Mouse (Mus musculus) thymus, adult 2 months (tissue): ENCODE data around the gene Fam118a. TPM values are rescaled to one million over a fixed set of nuclear protein-coding genes. Genes with fewer than 3 reads are reported as not detected.
A peak's percentile ranks its signal among the peaks of the same experiment; 100 is the strongest.

Experiments used
- DNase-seq: peaks from one replicate; pipeline ENCODE4 v3.0.0; 2021
- H3K27ac ChIP-seq: fragments of 200-500 bp; 2 replicates; pipeline ENCODE4 v1.5.1; 2012; ENCODE audit warnings: low read length, control low read depth; ENCODE audit not compliant: control insufficient read depth, insufficient read depth
- H3K27me3 ChIP-seq: fragments of 200-500 bp; 2 replicates; pipeline ENCODE4 v1.6.1; 2012; ENCODE audit warnings: mild to moderate bottlenecking, low read length, moderate library complexity, mixed read lengths; ENCODE audit not compliant: control insufficient read depth, insufficient read depth
- H3K36me3 ChIP-seq: fragments of 200-500 bp; 2 replicates; pipeline ENCODE4 v1.6.1; 2012; ENCODE audit warnings: mild to moderate bottlenecking, low read length, moderate library complexity; ENCODE audit not compliant: control insufficient read depth, insufficient read depth
- H3K4me1 ChIP-seq: fragments of 200-500 bp; replicated peaks from 2 replicates; pipeline ENCODE4 v1.6.1; 2012; ENCODE audit warnings: low read length; ENCODE audit not compliant: control insufficient read depth, insufficient read depth
- H3K4me3 ChIP-seq: fragments of 200-500 bp; 2 replicates; pipeline ENCODE4 v1.5.1; 2012; ENCODE audit warnings: mild to moderate bottlenecking, low read length, control low read depth, moderate library complexity; ENCODE audit not compliant: control insufficient read depth, insufficient read depth
- CTCF ChIP-seq: fragments of 200-500 bp; IDR thresholded peaks from 2 replicates; pipeline ENCODE4 v1.5.1; 2012; ENCODE audit warnings: mild to moderate bottlenecking, control low read depth, low read length, moderate library complexity, borderline replicate concordance; ENCODE audit not compliant: control insufficient read depth, poor library complexity, insufficient read depth; ENCODE audit errors: extremely low read depth
- POLR2A ChIP-seq: fragments of 200-500 bp; IDR thresholded peaks from 2 replicates; pipeline ENCODE4 v1.6.1; 2012; ENCODE audit warnings: mild to moderate bottlenecking, low read length, control low read depth, moderate library complexity; ENCODE audit not compliant: control insufficient read depth, poor library complexity, insufficient read depth; ENCODE audit errors: extremely low read depth
- WGBS: fragments of 180-500 bp; shearing (Covaris S2); methylation state at CpG from one replicate; pipeline ENCODE4 v1.1.7; 2018; 5-methylcytosine and 5-hydroxymethylcytosine counted together
- polyA plus RNA-seq: library from polyadenylated mRNA; depleted of rRNA; stranded (reverse); fragments of >200 nt; gene quantifications from 2 replicates; pipeline ENCODE4 v1.2.3, GENCODE M21; 2012

The Fam118a gene
- polyA plus RNA-seq, 1 experiment: 6.8 TPM

DNA sequence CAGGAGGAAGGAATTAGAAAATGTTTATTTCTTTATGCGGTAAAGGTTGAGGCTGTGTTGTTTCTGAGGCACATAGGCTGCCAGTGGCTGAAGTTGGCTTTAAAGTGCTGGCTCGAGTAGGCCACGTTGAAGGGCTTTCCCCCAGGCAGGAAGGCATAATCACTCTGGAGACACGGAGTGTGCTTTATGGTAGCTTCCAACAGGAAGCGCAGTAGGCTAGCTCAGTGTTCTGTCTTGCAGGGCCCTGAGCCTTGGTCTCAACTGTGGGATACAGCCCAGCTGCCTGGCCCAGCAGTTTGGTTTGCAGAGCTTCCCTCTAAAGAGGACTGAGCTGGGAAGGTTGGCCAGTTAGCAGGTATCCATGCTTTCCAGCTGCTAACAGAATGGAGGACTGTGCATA lies 14.4 kb downstream of the Fam118a start:
- TF ChIP-seq CTCF (no peak), POLR2A (no peak)
- WGBS: 85% methylated on average over 5 of the region's 5 CpGs
- H3K27ac ChIP-seq: peak overlapping the region; percentile 89
- peaks cover 24% of the 10 kb centered on the region for H3K4me1 ChIP-seq
- no peak overlapping the region for H3K4me3 ChIP-seq
- H3K27me3 ChIP-seq: no peaks in the 10 kb centered on the region
- DNase-seq: no peak
- no peaks in the 10 kb centered on the region for H3K36me3 ChIP-seq

DNA sequence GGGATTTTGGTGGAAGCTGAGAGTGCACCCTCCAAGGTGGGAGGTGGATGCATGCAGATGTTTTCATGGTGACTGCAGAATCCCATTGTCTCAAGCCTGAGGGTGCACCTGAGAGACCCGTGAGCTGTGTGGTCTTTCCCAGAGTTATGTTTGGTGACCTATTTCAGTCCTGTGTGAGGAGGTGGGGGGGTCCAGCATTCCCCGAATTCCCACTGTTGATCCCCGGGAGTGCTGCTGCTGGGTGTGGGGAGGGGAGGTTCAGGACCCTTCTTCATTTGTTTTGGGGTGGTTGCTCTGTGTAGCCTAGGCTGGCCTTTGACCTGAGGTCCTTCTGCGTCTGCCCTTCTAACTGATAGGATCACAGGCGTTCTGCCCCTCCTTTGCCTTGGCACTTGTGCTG lies 15.0 kb downstream of the Fam118a start:
- Histone ChIP-seq H3K27ac (no peak overlapping the region), H3K27me3 (no peaks in the 10 kb centered on the region), H3K36me3 (no peaks in the 10 kb centered on the region), H3K4me1 (peaks cover 24% of the 10 kb centered on the region), H3K4me3 (no peak overlapping the region)
- DNase-seq: no peak
- TF ChIP-seq POLR2A: no peak
- no peak for TF ChIP-seq CTCF
- WGBS: 97% methylated on average over 5 of the region's 5 CpGs

DNA sequence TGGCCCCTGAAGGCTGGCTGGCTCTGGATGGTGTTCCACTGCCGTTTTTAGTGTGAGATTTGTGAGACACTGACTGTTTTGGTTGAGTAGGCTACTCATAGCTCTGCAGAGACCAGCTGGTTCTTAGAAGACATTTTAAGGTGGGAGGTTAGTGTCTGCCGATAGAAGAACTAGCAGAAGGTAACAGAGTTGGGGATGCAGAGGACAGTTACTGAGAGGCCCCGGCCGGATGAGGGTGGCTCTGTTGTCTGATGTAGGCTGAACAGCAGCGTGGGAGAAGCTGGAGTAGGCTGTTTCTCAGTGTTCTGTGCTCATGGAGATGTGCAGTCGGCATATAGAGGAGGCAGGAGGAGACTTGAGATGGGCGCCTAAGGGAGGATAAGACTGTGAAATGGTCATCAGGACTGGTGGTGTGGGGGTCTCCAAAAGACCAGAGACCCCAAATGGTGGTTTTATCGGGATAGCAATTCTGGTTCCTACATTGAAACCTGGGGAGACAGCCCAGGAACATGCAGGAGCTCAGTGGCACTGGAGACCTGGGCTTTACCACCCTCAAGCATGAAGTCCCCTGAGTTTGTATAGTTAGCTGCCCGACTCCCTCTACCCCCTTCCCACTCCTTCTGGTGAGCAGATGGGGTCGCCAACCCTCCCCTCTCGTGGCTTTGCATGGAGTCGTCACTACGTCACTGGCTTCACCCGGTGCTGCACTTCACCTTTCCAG lies 17.6 kb downstream of the Fam118a start:
- peaks cover 23% of the 10 kb centered on the region for H3K4me1 ChIP-seq
- no peak for TF ChIP-seq CTCF
- TF ChIP-seq POLR2A: no peak
- no peak overlapping the region for H3K4me3 ChIP-seq
- H3K27me3 ChIP-seq: no peaks in the 10 kb centered on the region
- 98% methylated on average over 14 of the region's 14 CpGs for WGBS
- no peaks in the 10 kb centered on the region for H3K36me3 ChIP-seq
- DNase-seq: no peak
- H3K27ac ChIP-seq: no peak overlapping the region

DNA sequence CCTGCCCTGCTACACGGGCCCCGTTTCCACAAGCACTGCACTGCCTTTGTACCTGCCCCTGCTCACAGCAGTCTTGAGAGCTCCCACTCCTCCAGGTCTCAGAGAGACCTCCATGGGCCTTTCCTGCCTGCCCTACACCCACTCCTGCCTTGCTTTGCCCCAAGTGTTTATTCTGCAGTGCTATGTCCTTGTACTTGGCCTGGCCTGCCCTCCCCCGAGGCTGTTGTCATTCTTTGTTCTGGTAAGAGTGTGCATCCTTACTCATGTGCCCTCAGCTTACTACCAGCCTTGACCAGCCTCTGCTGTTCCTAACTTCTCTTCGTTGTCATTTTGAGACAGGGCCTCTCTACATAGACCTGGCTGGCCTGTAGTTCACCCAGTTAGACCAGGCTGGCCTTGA lies 19.1 kb downstream of the Fam118a start:
- H3K4me3 ChIP-seq: no peak overlapping the region
- no peak overlapping the region for H3K27ac ChIP-seq
- DNase-seq: no peak
- H3K4me1 ChIP-seq: peaks cover 11% of the 10 kb centered on the region
- whole genome bisulfite sequencing: 92% methylated on average over 4 of the region's 4 CpGs
- H3K27me3 ChIP-seq: no peaks in the 10 kb centered on the region
- H3K36me3 ChIP-seq: peaks cover 6% of the 10 kb centered on the region; the same call in 1 of the 2 replicates
- TF ChIP-seq POLR2A: no peak
- no peak for TF ChIP-seq CTCF

DNA sequence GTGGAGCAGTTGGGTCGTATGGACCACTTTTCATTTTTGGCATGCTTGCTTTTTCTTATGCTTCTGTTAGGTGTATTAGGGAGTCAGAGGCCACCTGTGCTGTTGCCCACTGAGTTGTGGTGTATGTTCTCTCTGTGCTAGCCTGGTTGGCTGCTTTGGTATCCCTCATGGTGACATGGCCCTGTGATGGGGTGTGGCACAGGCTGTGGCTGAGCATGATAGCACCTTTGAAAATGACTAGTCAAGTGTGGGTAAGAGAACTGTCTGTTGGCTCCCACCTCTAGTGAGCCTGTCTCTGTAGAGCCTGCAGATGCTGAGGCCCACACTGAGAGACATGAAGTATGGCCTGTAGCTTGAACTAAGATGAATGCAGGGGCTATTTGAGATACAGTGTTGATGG lies 21.0 kb downstream of the Fam118a start:
- Histone ChIP-seq H3K4me1 (no peaks in the 10 kb centered on the region; the same call in 1 of the 2 replicates), H3K27me3 (no peaks in the 10 kb centered on the region), H3K36me3 (peaks cover 6% of the 10 kb centered on the region; the same call in 1 of the 2 replicates), H3K4me3 (no peak overlapping the region), H3K27ac (no peak overlapping the region)
- 100% methylated on average over 1 of the region's 1 CpGs for WGBS
- no peak for TF ChIP-seq CTCF
- no peak for TF ChIP-seq POLR2A
- DNase-seq: no peak

DNA sequence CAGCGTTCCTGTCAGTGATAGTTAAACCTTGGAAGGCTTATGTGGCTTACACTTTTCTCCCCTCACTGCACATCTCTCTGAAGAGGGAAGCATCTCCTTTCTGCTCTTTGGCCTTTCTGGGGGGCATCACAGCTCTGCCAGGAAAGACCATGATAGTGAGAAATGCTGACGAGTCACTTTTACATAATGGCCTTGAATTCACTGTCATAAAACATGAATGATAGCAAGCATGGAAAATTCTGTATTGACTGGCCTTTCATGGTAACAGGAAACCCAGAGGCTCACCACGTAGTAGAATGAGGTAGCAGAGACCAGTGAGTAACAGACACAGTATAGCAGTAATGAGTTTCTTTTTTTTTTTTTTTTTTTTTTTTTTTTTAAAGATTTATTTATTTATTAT lies 25.4 kb downstream of the Fam118a start:
- 91% methylated on average over 3 of the region's 3 CpGs for WGBS
- peaks cover 6% of the 10 kb centered on the region; the same call in 1 of the 2 replicates for H3K36me3 ChIP-seq

More for the DNA sequence above, 25.4 kb downstream of the Fam118a start:
- no peak for TF ChIP-seq CTCF
- TF ChIP-seq POLR2A: no peak
- H3K4me1 ChIP-seq: no peaks in the 10 kb centered on the region; the same call in 1 of the 2 replicates
- DNase-seq: no peak
- no peaks in the 10 kb centered on the region for H3K27me3 ChIP-seq
- H3K4me3 ChIP-seq: no peak overlapping the region
- H3K27ac ChIP-seq: no peak overlapping the region
